In the genomic region with DNA sequence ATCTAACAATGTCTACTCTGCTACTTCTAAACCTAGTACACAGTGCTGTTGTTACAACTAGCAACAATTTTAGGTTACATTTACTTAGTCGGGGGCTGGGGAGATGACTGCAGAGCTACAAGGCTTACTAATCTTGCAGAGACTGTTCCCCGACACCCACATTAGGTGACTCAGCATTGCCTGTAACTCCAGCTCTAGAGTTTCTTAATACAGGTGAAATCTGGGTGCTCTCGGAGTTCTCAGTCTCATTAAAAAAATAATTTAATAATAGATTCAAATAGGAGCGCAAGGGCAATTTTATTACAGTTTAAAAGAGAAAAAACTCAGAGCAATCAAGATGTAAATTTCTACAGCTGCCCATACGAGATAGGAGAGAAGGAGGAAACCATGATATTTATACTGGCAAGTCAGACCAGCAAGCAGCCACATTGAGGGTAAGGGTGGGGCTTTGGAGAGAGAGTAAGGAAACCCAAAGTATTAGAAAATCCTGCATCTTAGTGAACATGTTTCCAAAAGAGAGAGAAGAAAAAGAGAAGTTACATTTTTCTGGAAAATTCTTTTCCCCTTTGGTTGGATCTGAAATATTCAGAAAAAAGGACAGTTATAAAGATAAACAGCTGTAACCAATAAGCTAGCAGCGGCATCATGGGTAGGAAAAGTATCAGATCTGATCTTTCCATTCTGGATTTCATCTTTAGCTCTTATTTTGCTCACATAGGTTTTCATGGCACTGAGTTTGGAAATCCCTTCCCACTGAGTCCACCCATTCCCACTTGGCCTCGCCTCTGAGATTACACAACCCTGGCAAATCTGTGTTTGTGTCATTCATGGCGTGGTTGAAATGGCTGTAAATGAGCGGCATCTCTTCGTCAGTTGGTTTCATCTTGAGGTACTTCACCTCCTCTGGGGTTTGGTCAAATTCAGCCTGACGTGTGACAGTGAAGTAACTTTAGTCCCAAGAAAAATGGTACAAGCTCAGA, we compare ENCODE assay signal across 13 mouse cellular contexts. TPM values are rescaled to one million over a fixed set of nuclear protein-coding genes. Genes with fewer than 3 reads are reported as not detected.
DNase-seq lines count a peak whose midpoint lies in the region; ATAC-seq lines count a peak whose summit lies in the region.
"Had no signal": no experiment of that assay in that cellular context is flagged by ENCODE, and none has a peak within 500 bp of the region (broad histone marks: within the 10 kb centered on the region; RNA-seq: fewer than 3 reads in every experiment).

No protein-coding gene starts in this region.

- intact Hi-C loops in left cerebral cortex, postnatal 10 days (cut with DNase I), result no loop called here

- peak; percentile 21; the same call in 1 of the 2 replicates for ATAC-seq in granulocyte monocyte progenitor cell, adult 5-6 weeks (replicated peaks; ENCODE audit: poor library complexity, severe bottlenecking)
- ATAC-seq in megakaryocyte progenitor cell, adult 5-6 weeks (replicated peaks; ENCODE audit: poor library complexity), result peak; percentile 85
- ATAC-seq: forebrain, embryonic 14.5 days had no signal

- peak; percentile 16 for DNase-seq in left cerebral cortex, adult 11 months (ENCODE audit: low spot score)
- DNase-seq in left cerebral cortex, postnatal 10 days (ENCODE audit: extremely low spot score in 1 of 2, low spot score in 2 of 2), result no peak
- peak; percentile 68 for DNase-seq in NIH3T3 (ENCODE audit: low read depth)
- no peak for DNase-seq in natural killer cell, adult 2 months (ENCODE audit: low spot score in 2 of 2)
- DNase-seq in cerebellum, adult 8-10 months, result no peak
- DNase-seq in urinary bladder, postnatal 25 days (ENCODE audit: low spot score), result no peak
- DNase-seq: embryo, embryonic 11 days; heart, postnatal 14 days; midbrain, embryonic 14.5 days; thymus, adult 18-20 months had no signal

RNA-seq across cellular contexts. Expression of a gene that starts 6.1 kb away (rescaled TPM):
- 10 to 100 TPM; 48.0 to 48.3 TPM for total RNA-seq in left cerebral cortex, postnatal 10 days (2021)
- total RNA-seq in granulocyte monocyte progenitor cell, adult 5-6 weeks (2014; fragmentation: Nextera tagmentation), result 38.7 and 45.3 TPM in 2 replicates
- total RNA-seq in granulocyte monocyte progenitor cell, adult 5-6 weeks (2017), result 45.5 and 54.0 TPM in 2 replicates
- 42.0 and 45.9 TPM in 2 replicates for total RNA-seq in megakaryocyte progenitor cell, adult 5-6 weeks (2015)
- total RNA-seq in megakaryocyte progenitor cell, adult 5-6 weeks (2017), result 47.6 and 61.4 TPM in 2 replicates

RNA-seq across cellular contexts. Expression of a gene that starts 30.5 kb away (rescaled TPM):
- total RNA-seq in left cerebral cortex, postnatal 10 days (2021), result 100 to 1,000 TPM; 170 to 172 TPM
- 179 and 203 TPM in 2 replicates for total RNA-seq in granulocyte monocyte progenitor cell, adult 5-6 weeks (2014; fragmentation: Nextera tagmentation)
- total RNA-seq in granulocyte monocyte progenitor cell, adult 5-6 weeks (2017), result 188 and 220 TPM in 2 replicates
- total RNA-seq in megakaryocyte progenitor cell, adult 5-6 weeks (2015), result 424 and 430 TPM in 2 replicates
- total RNA-seq in megakaryocyte progenitor cell, adult 5-6 weeks (2017), result 161 and 224 TPM in 2 replicates

RNA-seq across cellular contexts. Expression of a gene that starts 52.6 kb away (rescaled TPM):
- 10 to 100 TPM; 82.8 to 83.2 TPM for total RNA-seq in left cerebral cortex, postnatal 10 days (2021)
- 108 and 128 TPM in 2 replicates for total RNA-seq in granulocyte monocyte progenitor cell, adult 5-6 weeks (2014; fragmentation: Nextera tagmentation)
- total RNA-seq in granulocyte monocyte progenitor cell, adult 5-6 weeks (2017), result 131 and 164 TPM in 2 replicates
- 114 and 130 TPM in 2 replicates for total RNA-seq in megakaryocyte progenitor cell, adult 5-6 weeks (2015)
- total RNA-seq in megakaryocyte progenitor cell, adult 5-6 weeks (2017), result 125 and 126 TPM in 2 replicates

Comparison
In these comparisons a context has a peak if more than half of its experiments do, and no peak if none do; other contexts are left out.
1. DNase-seq: peak in left cerebral cortex, adult 11 months (single experiment) and NIH3T3 (single experiment); none in left cerebral cortex, postnatal 10 days (0 of 2), natural killer cell, adult 2 months (0 of 2), cerebellum, adult 8-10 months (single experiment) and urinary bladder, postnatal 25 days (single experiment).